Mouse (Mus musculus): Measurements from ENCODE around the gene Mmp25.
"Not testable (repeated sequence)": the region's sequence is repeated elsewhere in the genome, so short reads cannot be mapped to it uniquely, and the experiment has no call there.

Gene Mmp25

DNA sequence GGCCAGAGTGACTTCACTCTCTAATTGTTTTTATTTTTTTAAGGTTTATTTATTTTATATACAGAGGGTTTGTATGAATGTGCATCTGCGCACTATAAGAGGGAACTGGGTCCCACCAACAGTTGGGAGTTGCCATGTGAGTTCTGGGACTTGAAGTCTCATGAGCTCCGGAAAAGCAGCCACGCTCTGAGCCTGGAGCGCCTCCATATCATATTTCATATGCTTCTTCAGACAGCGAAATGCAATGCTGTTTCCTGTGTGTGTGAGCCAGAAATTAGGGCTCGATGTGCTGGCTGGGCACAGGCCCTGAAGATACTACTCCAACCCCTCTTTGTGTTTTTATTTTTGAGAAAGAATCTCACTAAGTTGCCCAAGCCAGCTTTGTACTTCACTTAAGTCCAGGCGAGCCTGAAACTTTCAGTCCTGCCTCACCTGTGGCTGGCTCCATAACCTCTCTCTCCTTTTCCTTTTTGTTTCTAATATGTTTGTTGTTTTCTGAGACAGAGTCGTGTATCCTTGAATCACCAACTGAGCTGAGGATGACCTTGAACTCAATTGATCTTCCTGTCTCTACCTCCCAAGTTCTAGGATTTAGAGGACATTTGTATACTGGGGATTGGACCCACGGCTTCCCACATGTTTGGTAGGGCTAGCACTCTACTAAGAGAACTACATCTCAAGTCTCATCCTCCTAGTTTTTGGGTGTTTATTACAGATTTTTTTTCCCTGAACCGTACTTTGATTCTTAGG is 43.1 kb downstream of the Mmp25 start:
- no peak for DNase-seq (ENCODE audit: inconsistent age in 2 of 2, low spot score in 1 of 2)

DNA sequence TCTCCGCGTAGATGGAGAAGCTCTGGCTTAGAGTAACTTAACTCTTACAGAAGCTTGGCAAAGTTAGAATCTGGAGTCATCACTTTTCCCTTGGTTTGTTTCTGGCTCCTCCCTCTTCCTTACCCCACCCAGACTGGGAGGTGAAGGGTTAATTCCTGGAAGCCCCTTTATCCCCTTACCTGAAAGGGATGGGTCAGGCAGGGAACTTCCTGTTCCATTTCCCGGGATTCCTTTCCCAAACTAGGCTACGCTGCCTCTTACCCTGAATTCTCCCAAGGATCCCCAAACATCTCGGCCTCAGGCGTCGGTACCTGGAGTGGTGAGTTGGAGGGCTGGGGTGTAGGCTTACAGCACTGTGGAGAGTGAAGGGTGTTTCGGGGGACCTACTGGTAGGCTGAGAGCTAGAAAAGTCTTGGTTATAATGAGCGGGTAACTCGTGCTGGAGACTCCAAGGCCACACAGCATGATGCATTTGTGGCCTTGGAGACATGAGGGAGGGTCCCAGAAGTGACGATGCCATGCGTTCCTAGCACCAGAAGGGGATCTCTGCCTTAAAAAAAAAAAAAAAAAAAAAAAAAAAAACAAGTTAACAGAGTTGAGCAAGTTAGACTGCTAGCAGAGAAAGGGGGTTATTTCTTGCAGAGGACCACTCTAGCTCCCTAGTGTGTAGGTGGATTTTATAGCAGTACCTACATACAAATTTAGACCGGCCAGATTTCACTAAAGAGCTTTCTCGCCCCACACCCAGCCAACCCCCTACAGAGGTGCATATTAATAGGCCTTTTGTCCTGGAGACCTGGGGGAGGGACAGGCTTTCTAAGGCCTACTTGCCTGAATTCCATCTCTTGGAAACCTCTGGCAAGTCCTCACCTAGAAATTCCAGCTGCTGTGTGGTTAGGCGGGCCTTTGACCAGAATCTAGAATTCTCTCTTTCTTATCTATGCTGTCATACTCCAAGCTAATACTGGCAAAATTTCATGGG is 44.1 kb downstream of the Mmp25 start, which contains the start of gene Zscan10:
Zscan10 (plus strand) TSS at position 216 of the 982 bp plus-strand sequence.
- no peak for DNase-seq (ENCODE audit: inconsistent age in 2 of 2, low spot score in 1 of 2)

DNA sequence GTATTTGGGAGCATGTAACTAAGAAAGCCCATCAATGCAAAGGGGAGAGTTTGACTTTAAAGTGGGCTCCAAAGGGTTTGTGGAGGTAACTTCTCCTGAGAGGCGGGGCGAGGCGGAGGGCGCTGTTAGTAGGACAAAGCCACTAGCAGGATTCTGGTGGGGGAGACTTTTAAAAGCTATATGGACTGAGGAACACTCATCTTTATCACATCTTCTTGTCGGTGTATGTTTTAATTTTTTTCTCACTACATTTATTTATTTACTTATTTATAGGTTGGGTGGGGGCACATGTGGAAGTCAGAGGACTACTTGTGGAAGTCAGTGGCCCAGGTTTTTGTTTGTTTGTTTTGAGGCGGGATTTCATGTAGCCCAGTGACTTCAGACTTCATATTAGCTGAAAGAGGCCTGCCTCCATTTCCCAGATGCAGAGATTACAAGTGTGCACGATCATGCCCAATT is 45.4 kb downstream of the Mmp25 start:
- DNase-seq (ENCODE audit: inconsistent age in 2 of 2, low spot score in 1 of 2): no peak

DNA sequence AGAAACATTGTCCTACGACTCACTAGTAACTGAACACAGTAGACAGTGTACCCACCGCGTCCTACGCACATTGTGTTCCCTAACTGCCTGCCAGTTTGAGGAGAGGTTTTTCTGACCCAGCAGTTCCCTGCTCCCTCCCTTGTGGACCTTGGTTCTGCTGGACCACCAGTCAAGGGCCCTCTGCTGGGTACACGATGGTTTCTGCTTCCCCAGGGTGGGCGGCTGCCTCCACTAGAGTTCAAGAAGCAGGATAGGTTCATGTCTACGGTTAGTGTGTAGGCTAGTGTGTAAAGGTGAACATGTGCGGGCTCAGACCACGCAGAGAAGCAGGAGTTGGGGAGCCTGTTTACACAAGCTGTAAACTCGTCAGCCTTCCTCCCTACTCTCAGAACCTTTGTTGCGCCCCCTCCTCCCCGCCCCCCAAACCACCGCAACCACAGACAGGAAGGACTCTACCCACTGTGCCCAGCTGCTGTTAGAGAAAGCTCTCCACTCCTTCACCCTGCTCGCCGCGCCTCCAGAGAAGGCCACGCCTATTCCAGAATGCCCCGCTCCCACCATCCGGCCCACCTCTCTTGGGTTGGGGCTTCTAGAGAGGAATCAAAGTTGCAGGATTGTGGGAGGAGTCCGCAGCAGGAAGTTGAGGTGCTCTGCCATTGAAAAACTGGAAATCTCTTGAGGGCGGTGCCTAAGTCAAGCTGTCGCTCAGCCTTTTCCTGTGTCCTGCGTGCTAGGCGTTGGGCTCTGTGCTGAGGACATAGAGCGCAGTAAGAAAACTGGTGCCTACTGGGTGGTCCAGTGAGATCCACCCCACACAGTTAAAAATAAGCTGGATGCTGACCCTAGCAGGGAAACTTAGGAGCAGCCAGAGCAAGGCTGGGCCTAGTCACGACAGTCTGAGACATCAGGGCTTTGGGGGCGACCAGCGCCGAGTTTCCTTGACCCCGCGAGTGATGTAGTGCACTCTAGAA is 46.2 kb downstream of the Mmp25 start, which contains the start of gene Zfp13:
Zfp13 (minus strand) TSS at position 906 of the 971 bp plus-strand sequence.
- peak; percentile 93 to 96 for DNase-seq (ENCODE audit: inconsistent age in 2 of 2, low spot score in 1 of 2)

DNA sequence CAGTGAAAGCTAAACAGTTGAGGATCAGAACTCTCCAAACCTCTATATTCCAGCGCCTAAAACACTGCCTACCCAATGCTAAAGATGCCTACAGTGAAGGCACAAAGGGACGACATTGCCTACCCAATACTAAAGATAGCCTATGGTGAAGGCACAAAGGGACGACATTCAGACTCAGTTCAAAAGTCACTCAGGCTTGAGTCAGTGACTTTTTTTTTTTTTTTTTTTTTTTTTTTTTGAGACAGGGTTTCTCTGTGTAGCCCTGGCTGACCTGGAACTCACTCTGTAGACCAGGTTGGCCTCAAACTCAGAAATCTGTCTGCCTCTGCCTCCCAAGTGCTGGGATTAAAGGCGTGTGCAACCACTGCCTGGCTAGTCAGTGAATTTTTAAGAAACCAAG is 49.9 kb downstream of the Mmp25 start:
- DNase-seq (ENCODE audit: inconsistent age in 2 of 2, low spot score in 1 of 2): not testable (repeated sequence)

DNA sequence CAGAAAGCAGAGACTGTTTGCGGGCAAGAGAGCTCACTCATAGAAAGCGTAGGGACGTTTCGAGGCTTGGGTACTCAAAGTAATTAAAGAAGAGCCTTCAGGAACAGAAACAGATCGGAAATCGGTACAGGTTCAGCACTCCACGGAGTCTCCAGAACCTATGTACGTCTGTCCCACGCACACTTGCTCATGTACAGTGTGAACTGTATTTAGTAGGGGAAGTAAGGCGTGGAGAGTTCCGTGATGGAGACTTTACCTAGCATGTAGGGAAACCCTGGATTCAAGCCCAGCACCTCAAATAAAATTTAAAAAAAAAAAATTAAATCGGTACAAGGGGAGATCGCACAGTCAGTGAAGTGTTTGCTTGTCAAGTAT is 52.2 kb downstream of the Mmp25 start:
- no peak for DNase-seq (ENCODE audit: inconsistent age in 2 of 2, low spot score in 1 of 2)

DNA sequence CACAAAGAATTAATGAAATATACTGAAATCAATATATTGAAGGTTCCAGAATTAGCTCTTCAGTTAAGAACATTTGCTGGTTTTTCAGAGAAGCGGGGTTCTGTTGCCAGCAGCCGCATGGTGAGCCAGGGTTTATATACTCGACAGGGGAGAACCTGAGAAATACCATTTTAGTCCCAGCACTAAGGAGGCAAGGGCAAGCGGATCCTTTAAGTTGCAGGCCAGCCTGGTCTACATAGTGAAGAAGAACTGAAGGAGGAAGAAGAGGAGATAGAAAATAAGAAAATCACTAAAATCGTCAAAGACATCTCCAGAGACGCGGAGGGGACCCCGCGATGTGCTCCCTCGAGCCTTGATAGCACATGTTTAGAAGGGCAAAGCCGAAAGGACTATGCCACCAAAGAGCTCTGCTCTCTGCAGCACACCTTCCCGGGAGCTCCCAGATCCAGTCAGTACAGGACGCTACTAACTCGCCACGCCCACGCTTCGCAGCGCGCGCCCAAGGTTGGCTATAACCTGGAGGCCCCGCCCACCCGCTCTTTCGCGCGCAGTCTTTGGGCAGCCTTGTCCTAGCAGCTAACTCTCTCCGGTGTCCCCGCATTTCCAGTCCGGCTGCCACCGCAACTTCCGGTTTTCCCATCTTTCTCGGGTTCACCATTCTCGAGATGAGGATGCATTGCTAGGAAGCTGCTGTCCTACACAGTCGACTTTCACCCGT is 52.7 kb downstream of the Mmp25 start:
- peak; percentile 97 to 98 for DNase-seq (ENCODE audit: inconsistent age in 2 of 2, low spot score in 1 of 2)

DNA sequence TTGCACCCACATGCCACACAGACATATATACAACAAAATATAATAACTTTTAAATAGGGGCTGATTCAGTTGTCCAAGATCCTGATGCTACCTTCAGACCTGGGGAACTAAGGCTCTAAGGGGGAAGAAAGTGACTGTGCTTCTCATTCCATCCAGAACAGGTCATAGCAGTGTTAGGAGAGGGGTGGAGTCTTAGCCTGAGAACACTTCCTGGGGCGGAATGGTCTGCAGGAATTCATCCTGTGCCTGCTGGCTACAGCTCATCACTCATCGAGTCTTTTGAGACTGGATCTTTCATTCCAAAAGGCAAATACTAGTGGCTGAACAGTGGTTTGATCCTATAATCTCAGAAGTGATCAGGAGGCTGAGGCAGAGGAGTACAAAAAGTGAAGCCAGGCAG is 57.8 kb downstream of the Mmp25 start:
- DNase-seq (ENCODE audit: inconsistent age in 2 of 2, low spot score in 1 of 2): no peak

DNA sequence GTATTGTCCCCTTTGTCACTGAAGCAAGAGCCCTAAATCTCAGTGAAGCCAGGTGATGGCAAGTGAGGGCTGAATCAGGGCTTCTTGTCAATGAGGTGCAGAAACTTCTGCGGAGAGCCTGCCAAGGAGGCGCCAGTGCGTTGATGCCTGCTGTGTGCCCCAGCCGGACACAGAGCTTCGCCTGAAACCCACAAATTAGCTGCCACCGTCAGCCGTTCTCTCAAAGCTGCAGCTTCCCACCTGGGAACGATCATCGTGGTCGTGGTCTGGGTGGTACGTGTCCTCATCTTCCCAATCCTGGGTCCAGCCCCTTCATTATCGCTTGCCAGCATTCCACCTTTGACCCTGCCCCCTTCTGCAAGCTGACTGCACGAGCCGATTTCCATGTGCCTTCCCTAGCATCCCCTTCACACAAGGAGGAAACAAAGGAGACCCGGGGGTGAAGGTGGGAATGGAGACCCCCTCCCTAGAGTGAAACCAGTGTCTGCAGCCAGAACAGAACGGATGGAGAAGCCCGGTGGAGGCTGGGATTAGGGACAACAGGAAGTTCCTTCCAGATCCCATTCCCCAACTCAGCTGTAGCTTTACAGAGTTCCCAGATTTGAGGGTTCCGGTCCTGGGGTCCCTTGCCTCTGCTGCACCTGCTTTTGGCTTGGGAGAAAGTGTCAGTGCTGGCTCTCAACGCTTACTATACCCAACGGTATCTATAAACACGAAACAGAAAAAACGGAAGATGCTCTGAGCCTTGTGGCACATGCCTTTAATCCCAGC is 59.2 kb downstream of the Mmp25 start:
- DNase-seq (ENCODE audit: inconsistent age in 2 of 2, low spot score in 1 of 2): peak; percentile 58 to 83

DNA sequence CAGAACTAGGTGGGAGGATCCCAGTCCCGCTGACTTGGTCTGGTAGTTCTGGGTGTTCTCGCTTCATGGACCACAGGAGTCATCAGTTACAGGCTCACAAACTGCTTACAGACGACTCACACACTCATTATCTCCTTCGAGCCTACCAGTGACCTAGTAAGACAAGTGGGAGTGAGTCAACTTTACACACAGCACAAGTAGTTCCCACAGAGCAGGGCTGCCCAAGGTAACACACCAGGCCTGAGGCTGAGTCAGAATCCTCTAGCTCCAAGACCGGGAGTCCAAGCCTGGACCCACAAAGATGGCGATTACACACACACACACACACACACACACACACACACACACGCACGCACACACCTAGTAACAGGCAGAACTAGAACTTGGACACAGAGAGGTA is 60.3 kb downstream of the Mmp25 start:
- DNase-seq (ENCODE audit: inconsistent age in 2 of 2, low spot score in 1 of 2): peak; percentile 72 to 76

All from adrenal gland, adult (tissue).